Mouse (Mus musculus) spleen, adult 18-20 months (tissue): ENCODE measurements around the gene Stx5a.

ENCODE experiments used
- DNase-seq, 2 experiments: peaks; one replicate each; pipeline ENCODE4 v3.0.0; 2022; ENCODE audit warnings: mixed read lengths in 2 of 2

Stx5a gene

GRCm38 (mm10) chr19:8803204-8803780 lies 62.1 kb downstream of the Stx5a start:
- DNase-seq, result no peak

- DNase-seq, result no peak
Measured at GRCm38 (mm10) chr19:8803879-8804660, 62.9 kb downstream of the Stx5a start.
